23 mouse cellular contexts compared by ENCODE assay signal in genomic region chr8:61200254-61200887, GRCm38 (mm10).
"Had no signal": no experiment of that assay in that cellular context is flagged by ENCODE, and none has a peak within 500 bp of the region (broad histone marks: within the 10 kb centered on the region; RNA-seq: fewer than 3 reads in every experiment).

No protein-coding gene starts in this region.

- H3K27ac ChIP-seq: intestine, embryonic 15.5 days; kidney, embryonic 15.5 days; limb, embryonic 12.5 days; limb, embryonic 15.5 days; lung, embryonic 15.5 days; midbrain, embryonic 10.5 days; midbrain, embryonic 13.5 days; neural tube, embryonic 12.5 days; neural tube, embryonic 15.5 days; stomach, embryonic 15.5 days had no signal

- H3K36me3 ChIP-seq: intestine, embryonic 15.5 days; kidney, embryonic 15.5 days; limb, embryonic 12.5 days; limb, embryonic 15.5 days; lung, embryonic 15.5 days; midbrain, embryonic 10.5 days; midbrain, embryonic 13.5 days; neural tube, embryonic 12.5 days; neural tube, embryonic 15.5 days; stomach, embryonic 15.5 days had no signal

- DNase-seq: kidney, adult 11 months; kidney, adult 8-10 months; kidney, postnatal 14 days; kidney, postnatal 4 days; left cerebral cortex, postnatal 4 days; lung, adult 18-20 months; lung, postnatal 10 days; lung, postnatal 36 days; right cerebral cortex, adult 18-20 months; right cerebral cortex, postnatal 14 days; right cerebral cortex, postnatal 4 days; thymus, postnatal 25 days had no signal

- H3K4me3 ChIP-seq: intestine, embryonic 15.5 days; kidney, embryonic 15.5 days; limb, embryonic 12.5 days; limb, embryonic 15.5 days; lung, embryonic 15.5 days; megakaryocyte, embryonic 14.5 days; midbrain, embryonic 10.5 days; midbrain, embryonic 13.5 days; neural tube, embryonic 12.5 days; neural tube, embryonic 15.5 days; stomach, embryonic 15.5 days had no signal

- H3K9me3 ChIP-seq: intestine, embryonic 15.5 days; limb, embryonic 12.5 days; limb, embryonic 15.5 days; lung, embryonic 15.5 days; neural tube, embryonic 12.5 days; neural tube, embryonic 15.5 days; stomach, embryonic 15.5 days had no signal

- H3K27me3 ChIP-seq: intestine, embryonic 15.5 days; kidney, embryonic 15.5 days; limb, embryonic 12.5 days; limb, embryonic 15.5 days; lung, embryonic 15.5 days; midbrain, embryonic 13.5 days; neural tube, embryonic 12.5 days; neural tube, embryonic 15.5 days; stomach, embryonic 15.5 days had no signal

- ATAC-seq: intestine, embryonic 15.5 days; midbrain, embryonic 13.5 days had no signal

- H3K4me1 ChIP-seq: intestine, embryonic 15.5 days; kidney, embryonic 15.5 days; limb, embryonic 12.5 days; limb, embryonic 15.5 days; lung, embryonic 15.5 days; midbrain, embryonic 10.5 days; midbrain, embryonic 13.5 days; neural tube, embryonic 12.5 days; neural tube, embryonic 15.5 days; stomach, embryonic 15.5 days had no signal

- H3K9ac ChIP-seq: intestine, embryonic 15.5 days; kidney, embryonic 15.5 days; limb, embryonic 12.5 days; limb, embryonic 15.5 days; lung, embryonic 15.5 days; midbrain, embryonic 13.5 days; neural tube, embryonic 12.5 days; neural tube, embryonic 15.5 days; stomach, embryonic 15.5 days had no signal

- H3K4me2 ChIP-seq: intestine, embryonic 15.5 days; kidney, embryonic 15.5 days; limb, embryonic 12.5 days; limb, embryonic 15.5 days; lung, embryonic 15.5 days; midbrain, embryonic 13.5 days; neural tube, embryonic 12.5 days; neural tube, embryonic 15.5 days; stomach, embryonic 15.5 days had no signal
